Mouse (Mus musculus) small intestine, adult 2 months (tissue): Measurements from ENCODE around the gene Ptpra. TPM values are rescaled to one million over a fixed set of nuclear protein-coding genes. Genes with fewer than 3 reads are reported as not detected.
A peak's percentile ranks its signal among the peaks of the same experiment; 100 is the strongest.

ENCODE experiments used
- H3K27ac ChIP-seq: fragments of 200-500 bp; 2 replicates; pipeline ENCODE4 v1.5.1; 2012; ENCODE audit warnings: low read depth, low read length, control low read depth, inconsistent platforms; ENCODE audit not compliant: insufficient read depth
- H3K27me3 ChIP-seq: fragments of 200-500 bp; 2 replicates; pipeline ENCODE4 v1.6.1; 2012; ENCODE audit warnings: mild to moderate bottlenecking, moderate library complexity, low read length, inconsistent platforms; ENCODE audit not compliant: control insufficient read depth, insufficient read depth
- H3K36me3 ChIP-seq: fragments of 200-500 bp; 2 replicates; pipeline ENCODE4 v1.6.1; 2012; ENCODE audit warnings: mild to moderate bottlenecking, low read length, control low read depth, inconsistent platforms; ENCODE audit not compliant: control insufficient read depth, insufficient read depth
- H3K4me1 ChIP-seq: fragments of 200-500 bp; 2 replicates; pipeline ENCODE4 v1.6.1; 2012; ENCODE audit warnings: low read length, inconsistent platforms, mixed read lengths; ENCODE audit not compliant: control insufficient read depth, insufficient read depth, insufficient read length
- H3K4me3 ChIP-seq: fragments of 200-500 bp; 2 replicates; pipeline ENCODE4 v1.5.1; 2012; ENCODE audit warnings: low read depth, mild to moderate bottlenecking, control low read depth, inconsistent platforms, low read length, moderate library complexity
- CTCF ChIP-seq: fragments of 200-500 bp; IDR thresholded peaks from 2 replicates; pipeline ENCODE4 v1.5.1; 2012; ENCODE audit warnings: low read depth, mild to moderate bottlenecking, control low read depth, inconsistent platforms, low read length, moderate library complexity, mixed read lengths; ENCODE audit not compliant: insufficient replicate concordance, insufficient read length; ENCODE audit errors: extremely low read depth
- POLR2A ChIP-seq: fragments of 200-500 bp; IDR thresholded peaks from 2 replicates; pipeline ENCODE4 v1.6.1; 2012; ENCODE audit warnings: low read depth, mild to moderate bottlenecking, control low read depth, inconsistent platforms, low read length, moderate library complexity
- WGBS: fragments of 180-500 bp; shearing (Covaris S2); methylation state at CpG from one replicate; pipeline ENCODE4 v1.1.7; 2018; 5-methylcytosine and 5-hydroxymethylcytosine counted together
- polyA plus RNA-seq: library from polyadenylated mRNA; depleted of rRNA; stranded (reverse); fragments of >200 nt; gene quantifications from 2 replicates; pipeline ENCODE4 v1.2.3, GENCODE M21; 2012

The Ptpra gene
- polyA plus RNA-seq, 1 experiment = 21.8 TPM

DNA sequence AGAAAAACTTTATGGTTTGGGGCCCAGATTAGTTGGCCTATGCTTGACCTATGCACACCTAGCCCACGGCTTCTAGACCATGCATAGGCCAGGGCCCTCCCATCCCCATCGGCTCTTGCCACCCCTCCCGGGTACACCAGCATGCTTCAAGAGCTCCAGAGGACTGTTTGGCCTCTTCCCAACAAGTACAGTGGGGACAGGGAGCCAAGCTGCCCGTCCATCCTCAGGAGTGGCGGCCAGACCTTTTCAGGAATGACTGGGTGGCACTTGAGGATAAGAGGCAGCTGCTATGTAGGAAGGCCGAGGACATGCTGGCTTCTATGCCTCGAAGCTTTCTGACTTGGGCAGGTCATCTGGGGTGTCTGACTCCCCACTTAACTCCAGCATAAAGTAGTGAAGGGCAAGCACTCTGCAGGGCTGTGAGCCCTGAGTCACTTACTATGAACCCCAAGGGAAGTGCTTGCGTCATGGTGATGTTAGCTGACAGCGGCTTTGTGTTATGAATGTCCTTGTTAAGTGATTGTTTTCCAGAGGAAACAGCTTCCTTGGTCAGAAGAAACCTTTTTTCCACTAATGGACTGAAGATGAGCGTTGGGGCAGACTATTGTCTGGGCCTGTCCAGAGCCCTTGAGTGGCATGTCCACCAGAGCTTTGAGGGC lies 134.0 kb downstream of the Ptpra start:
- TF ChIP-seq POLR2A (no peak), CTCF (no peak)
- no peak overlapping the region for H3K27ac ChIP-seq
- no peaks in the 10 kb centered on the region for H3K36me3 ChIP-seq
- H3K27me3 ChIP-seq = peaks cover 25% of the 10 kb centered on the region
- no peaks in the 10 kb centered on the region; the same call in 1 of the 2 replicates for H3K4me1 ChIP-seq
- 80% methylated on average over 10 of the region's 10 CpGs for WGBS
- H3K4me3 ChIP-seq = no peak overlapping the region

DNA sequence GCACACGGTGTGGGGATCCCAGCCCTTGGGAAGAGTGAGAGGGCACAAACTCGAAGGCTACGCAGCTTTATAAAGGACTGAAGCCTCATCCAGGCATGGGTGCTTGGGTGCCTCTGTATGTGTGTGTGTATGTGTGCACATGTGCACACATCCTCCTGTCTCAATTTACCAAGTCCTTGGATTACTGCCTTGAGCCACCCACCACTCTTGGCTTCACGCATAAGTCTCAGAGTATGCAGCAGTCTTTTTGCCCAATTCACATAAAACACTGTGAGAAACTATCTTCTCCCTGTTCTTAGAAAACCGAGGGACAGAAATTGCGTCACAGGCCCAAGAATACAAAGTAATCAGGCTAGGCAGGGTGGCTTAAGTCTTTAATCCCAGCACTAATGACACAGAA lies 135.9 kb downstream of the Ptpra start:
- 85% methylated on average over 6 of the region's 6 CpGs for WGBS
- H3K36me3 ChIP-seq = no peaks in the 10 kb centered on the region; the same call in 1 of the 2 replicates
- TF ChIP-seq CTCF (no peak), POLR2A (no peak)
- H3K4me3 ChIP-seq = no peak overlapping the region
- no peaks in the 10 kb centered on the region; the same call in 1 of the 2 replicates for H3K4me1 ChIP-seq
- peaks cover 7% of the 10 kb centered on the region for H3K27me3 ChIP-seq
- no peak overlapping the region for H3K27ac ChIP-seq

DNA sequence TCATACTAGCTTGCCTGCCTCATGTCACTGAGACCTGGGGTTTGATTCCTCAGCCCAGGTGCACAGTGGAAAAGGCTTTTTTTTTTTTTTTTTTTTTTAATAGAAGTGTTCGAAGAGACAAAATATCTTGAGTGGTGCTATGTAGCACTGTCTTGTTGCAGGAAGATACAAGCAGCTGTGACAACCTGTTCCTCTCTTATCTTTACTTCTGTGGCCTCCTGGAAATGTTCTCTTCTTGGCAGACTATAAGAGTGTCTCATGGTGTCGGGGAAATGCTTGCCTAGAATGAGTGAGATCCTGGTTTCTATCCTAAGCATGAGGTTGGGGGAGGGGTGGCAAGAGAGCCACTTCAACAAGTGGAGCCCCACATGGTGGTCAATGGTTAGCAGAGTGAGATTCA lies 138.3 kb downstream of the Ptpra start:
- no peak overlapping the region for H3K27ac ChIP-seq

DNA sequence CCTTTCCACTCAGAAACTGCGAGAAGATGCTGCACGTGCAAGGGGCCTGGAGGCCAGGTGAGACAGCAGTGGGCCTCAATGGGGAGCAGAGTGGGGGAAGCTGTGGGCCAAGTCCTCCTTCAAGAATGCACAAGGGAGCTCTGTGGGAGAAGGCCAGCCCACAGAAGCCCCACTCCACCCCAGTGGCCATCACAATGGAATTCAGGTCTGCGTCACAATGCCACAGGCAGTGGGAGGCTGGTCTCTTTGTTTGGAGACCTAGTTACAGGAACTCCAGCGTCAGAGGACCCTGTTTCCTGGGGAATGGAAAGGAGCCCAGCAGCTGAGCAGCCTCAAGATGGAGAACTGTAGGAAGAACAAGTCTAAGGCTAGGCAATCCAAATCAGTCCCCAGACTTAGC lies 139.1 kb downstream of the Ptpra start:
- H3K27ac ChIP-seq = no peak overlapping the region
- H3K4me3 ChIP-seq = no peak overlapping the region
- H3K36me3 ChIP-seq = peaks cover 8% of the 10 kb centered on the region; the same call in 1 of the 2 replicates
- no peaks in the 10 kb centered on the region for H3K27me3 ChIP-seq
- 75% methylated on average over 4 of the region's 4 CpGs for WGBS
- TF ChIP-seq POLR2A (no peak), CTCF (no peak)
- no peaks in the 10 kb centered on the region for H3K4me1 ChIP-seq

More for the DNA sequence above, 138.3 kb downstream of the Ptpra start:
- peaks cover 7% of the 10 kb centered on the region; the same call in 1 of the 2 replicates for H3K36me3 ChIP-seq
- no peak overlapping the region for H3K4me3 ChIP-seq
- H3K27me3 ChIP-seq = no peaks in the 10 kb centered on the region
- WGBS = 65% methylated on average over 2 of the region's 2 CpGs
- no peaks in the 10 kb centered on the region for H3K4me1 ChIP-seq
- no peak for TF ChIP-seq POLR2A
- TF ChIP-seq CTCF = no peak

DNA sequence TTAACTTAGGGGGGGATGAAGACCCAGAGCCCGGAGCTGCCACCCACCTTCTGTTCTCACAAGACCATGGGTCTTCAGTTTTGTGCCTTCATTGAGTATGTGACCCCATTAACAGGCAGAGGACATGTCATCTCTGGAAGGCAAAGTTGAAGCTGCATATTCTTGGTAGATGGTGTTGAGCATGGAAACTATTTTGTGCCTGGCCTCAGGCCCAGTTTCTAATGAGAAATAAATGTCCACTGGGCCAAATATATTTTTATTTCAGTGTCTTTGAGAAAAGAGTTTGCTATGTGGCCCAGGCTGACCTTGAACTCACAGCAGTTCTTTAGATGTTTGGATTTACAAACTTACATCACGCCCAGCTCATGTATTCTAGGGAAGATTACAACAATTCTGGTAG lies 139.7 kb downstream of the Ptpra start:
- Histone ChIP-seq H3K4me1 (no peaks in the 10 kb centered on the region), H3K4me3 (no peak overlapping the region), H3K27me3 (no peaks in the 10 kb centered on the region), H3K27ac (no peak overlapping the region), H3K36me3 (peaks cover 8% of the 10 kb centered on the region; the same call in 1 of the 2 replicates)
- WGBS = 87% methylated on average over 2 of the region's 2 CpGs
- TF ChIP-seq POLR2A (no peak), CTCF (no peak)

DNA sequence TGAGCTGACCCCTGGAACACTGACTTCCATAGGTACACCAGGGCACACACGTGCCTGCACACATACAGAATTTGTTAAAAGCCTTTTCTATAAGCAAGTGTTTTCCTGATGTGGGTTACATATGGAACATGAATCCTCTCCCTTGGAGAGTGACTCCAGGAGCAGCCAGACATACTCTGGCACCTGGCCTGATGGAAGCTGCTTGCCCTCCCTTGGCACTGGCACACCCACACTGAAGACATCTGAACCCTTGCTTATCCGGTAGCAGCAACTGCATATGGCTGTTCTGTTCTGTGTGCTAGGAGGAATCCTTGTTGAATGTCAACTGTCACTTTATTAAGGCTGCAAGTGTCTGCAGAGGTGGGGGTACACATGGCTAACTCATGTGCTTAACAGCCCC lies 140.9 kb downstream of the Ptpra start:
- no peak for TF ChIP-seq CTCF
- TF ChIP-seq POLR2A = no peak
- Histone ChIP-seq H3K4me3 (no peak overlapping the region), H3K4me1 (no peaks in the 10 kb centered on the region), H3K27me3 (no peaks in the 10 kb centered on the region), H3K36me3 (peaks cover 13% of the 10 kb centered on the region), H3K27ac (no peak overlapping the region)
- 87% methylated on average over 2 of the region's 2 CpGs for WGBS

DNA sequence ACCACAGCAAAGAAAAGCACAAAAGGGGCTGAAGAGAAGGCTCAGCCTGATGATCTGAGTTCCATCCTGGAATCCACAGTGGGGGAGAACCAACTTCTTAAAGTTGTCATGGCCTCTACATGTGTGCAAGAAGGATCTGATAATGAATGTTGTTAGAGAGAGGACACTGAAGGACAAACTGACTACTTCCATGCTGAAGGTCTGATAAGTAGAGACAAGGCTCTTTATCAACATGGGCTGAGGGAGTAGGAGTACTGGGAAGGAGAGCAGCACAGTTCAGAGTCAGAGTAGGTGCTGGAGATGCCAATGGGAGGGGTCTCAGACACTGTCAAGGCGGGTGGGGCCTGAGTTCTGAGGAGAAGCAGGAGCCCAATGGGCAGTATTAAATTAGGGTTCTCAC lies 145.5 kb downstream of the Ptpra start:
- no peaks in the 10 kb centered on the region for H3K27me3 ChIP-seq
- no peak overlapping the region for H3K27ac ChIP-seq
- TF ChIP-seq CTCF (no peak), POLR2A (no peak)
- H3K4me3 ChIP-seq = no peak overlapping the region
- peaks cover 32% of the 10 kb centered on the region for H3K36me3 ChIP-seq
- no peaks in the 10 kb centered on the region for H3K4me1 ChIP-seq
- WGBS = 91% methylated on average over 1 of the region's 1 CpGs

DNA sequence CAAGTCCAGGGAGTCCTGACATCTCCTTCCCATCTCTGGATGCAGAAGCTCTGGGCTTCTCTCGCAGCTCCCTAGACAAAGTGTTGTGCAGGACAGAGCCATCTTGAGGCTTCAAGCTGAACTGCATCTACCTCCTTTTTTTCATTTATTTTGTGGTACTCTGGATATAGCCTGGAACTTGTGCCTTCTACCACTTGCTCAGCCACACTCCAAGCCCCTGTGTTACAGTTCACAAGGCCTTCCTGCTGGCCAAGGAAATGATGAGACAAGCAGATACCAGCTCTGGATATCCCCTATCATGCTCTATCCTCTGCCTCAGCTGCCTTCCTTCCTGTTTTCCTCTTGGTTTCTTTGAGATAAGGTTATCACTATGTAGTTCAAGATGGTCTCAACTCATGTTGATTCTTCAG lies 147.5 kb downstream of the Ptpra start:
- 37% methylated on average over 1 of the region's 1 CpGs for WGBS

More for the DNA sequence above, 147.5 kb downstream of the Ptpra start:
- TF ChIP-seq CTCF = peak; percentile 49; the same call in 1 of the 2 replicates
- no peak for TF ChIP-seq POLR2A
- no peak overlapping the region for H3K4me3 ChIP-seq
- no peak overlapping the region for H3K27ac ChIP-seq
- no peaks in the 10 kb centered on the region for H3K27me3 ChIP-seq
- H3K4me1 ChIP-seq = no peaks in the 10 kb centered on the region
- peaks cover 30% of the 10 kb centered on the region for H3K36me3 ChIP-seq
